Mouse (Mus musculus): Measurements from ENCODE around the gene Ly6f. TPM values are rescaled to one million over a fixed set of nuclear protein-coding genes. Genes with fewer than 3 reads are reported as not detected.

Gene Ly6f
- not detected in 2 replicates for polyA plus RNA-seq (2015; fragmentation: Nextera tagmentation; extraction: Ambion mirVana)

- ATAC-seq (ENCODE audit: low read depth) = no peak
- Histone ChIP-seq H3K9me3 (replicated peaks; ENCODE audit: control insufficient read depth, low read length) (no peaks in the 10 kb centered on the region), H3K9ac (ENCODE audit: low read depth, low read length) (no peak within 1 kb of the TSS), H3K4me3 (ENCODE audit: low read depth, low read length) (no peak within 1 kb of the TSS), H3K4me1 (ENCODE audit: control insufficient read depth, low read depth, low read length) (no peaks in the 10 kb centered on the region), H3K27me3 (ENCODE audit: control insufficient read depth, insufficient read depth, low read depth, low read length) (no peaks in the 10 kb centered on the region), H3K4me2 (ENCODE audit: low read depth, low read length) (no peak within 1 kb of the TSS), H3K27ac (ENCODE audit: low read length) (no peak within 1 kb of the TSS), H3K36me3 (ENCODE audit: control insufficient read depth, insufficient read depth) (no peaks in the 10 kb centered on the region)
Measured at GRCm38 (mm10) chr15:75268121-75268520, at the start of gene Ly6f. TSS of gene Ly6f (plus strand) at chr15:75268421.

- Histone ChIP-seq H3K4me2 (ENCODE audit: low read depth, low read length) (no peak overlapping the region), H3K9me3 (replicated peaks; ENCODE audit: control insufficient read depth, low read length) (no peaks in the 10 kb centered on the region), H3K4me3 (ENCODE audit: low read depth, low read length) (no peak overlapping the region), H3K27me3 (ENCODE audit: control insufficient read depth, insufficient read depth, low read depth, low read length) (no peaks in the 10 kb centered on the region), H3K36me3 (ENCODE audit: control insufficient read depth, insufficient read depth) (no peaks in the 10 kb centered on the region), H3K27ac (ENCODE audit: low read length) (no peak overlapping the region), H3K9ac (ENCODE audit: low read depth, low read length) (no peak overlapping the region), H3K4me1 (ENCODE audit: control insufficient read depth, low read depth, low read length) (no peaks in the 10 kb centered on the region)
- no peak for ATAC-seq (ENCODE audit: low read depth)
Measured at GRCm38 (mm10) chr15:75221942-75222341, 46.3 kb upstream of the Ly6f start.

DNA sequence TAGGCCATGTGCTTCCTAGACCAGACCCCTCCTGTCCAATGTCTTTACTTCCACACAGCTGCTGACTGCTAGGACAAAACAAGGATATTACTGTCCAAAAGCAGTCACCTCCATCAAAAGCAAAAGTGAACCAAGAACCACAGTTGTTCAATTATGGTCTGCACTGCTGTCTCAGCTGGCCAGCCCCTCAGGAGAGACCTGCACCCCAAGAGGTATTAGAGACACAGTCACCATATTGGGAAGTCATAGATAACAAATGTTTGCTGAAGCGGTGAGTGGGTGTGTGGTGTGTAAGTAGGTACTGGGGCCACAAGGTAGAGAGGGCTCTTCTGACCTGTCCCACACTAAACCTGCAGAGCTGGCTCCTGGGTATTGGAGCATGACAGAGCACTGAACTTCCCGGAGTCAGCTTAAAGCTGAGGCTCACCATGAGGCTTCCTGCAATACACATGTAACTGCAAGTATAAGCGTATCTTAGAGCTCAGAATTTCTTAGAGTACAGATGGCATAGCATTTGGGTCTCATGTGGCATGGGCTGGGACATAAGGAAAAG, 30.4 kb upstream of the Ly6f start:
- H3K27ac ChIP-seq (ENCODE audit: low read length) = no peak overlapping the region
- no peak for ATAC-seq (ENCODE audit: low read depth)

GRCm38 (mm10) chr15:75240558-75240957, 27.7 kb upstream of the Ly6f start:
- no peak for ATAC-seq (ENCODE audit: low read depth)
- 60% methylated on average over 2 of the region's 2 CpGs for WGBS (ENCODE audit: insufficient replicate concordance)

More for the DNA sequence above, 30.4 kb upstream of the Ly6f start:
- Histone ChIP-seq H3K9ac (ENCODE audit: low read depth, low read length) (no peak overlapping the region), H3K27me3 (ENCODE audit: control insufficient read depth, insufficient read depth, low read depth, low read length) (no peaks in the 10 kb centered on the region), H3K4me3 (ENCODE audit: low read depth, low read length) (no peak overlapping the region), H3K9me3 (replicated peaks; ENCODE audit: control insufficient read depth, low read length) (no peaks in the 10 kb centered on the region), H3K4me2 (ENCODE audit: low read depth, low read length) (no peak overlapping the region), H3K36me3 (ENCODE audit: control insufficient read depth, insufficient read depth) (no peaks in the 10 kb centered on the region), H3K4me1 (ENCODE audit: control insufficient read depth, low read depth, low read length) (no peaks in the 10 kb centered on the region)
- WGBS (ENCODE audit: insufficient replicate concordance) = 59% methylated on average over 3 of the region's 3 CpGs

GRCm38 (mm10) chr15:75242756-75243640, 25.2 kb upstream of the Ly6f start:
- Histone ChIP-seq H3K4me1 (ENCODE audit: control insufficient read depth, low read depth, low read length) (no peaks in the 10 kb centered on the region), H3K9me3 (replicated peaks; ENCODE audit: control insufficient read depth, low read length) (no peaks in the 10 kb centered on the region), H3K36me3 (ENCODE audit: control insufficient read depth, insufficient read depth) (no peaks in the 10 kb centered on the region), H3K4me2 (ENCODE audit: low read depth, low read length) (no peak overlapping the region), H3K27ac (ENCODE audit: low read length) (no peak overlapping the region), H3K9ac (ENCODE audit: low read depth, low read length) (no peak overlapping the region), H3K4me3 (ENCODE audit: low read depth, low read length) (no peak overlapping the region), H3K27me3 (ENCODE audit: control insufficient read depth, insufficient read depth, low read depth, low read length) (no peaks in the 10 kb centered on the region)
- no peak for ATAC-seq (ENCODE audit: low read depth)
- 55% methylated on average over 3 of the region's 3 CpGs for WGBS (ENCODE audit: insufficient replicate concordance)

More at GRCm38 (mm10) chr15:75240558-75240957, 27.7 kb upstream of the Ly6f start:
- Histone ChIP-seq H3K4me1 (ENCODE audit: control insufficient read depth, low read depth, low read length) (no peaks in the 10 kb centered on the region), H3K9ac (ENCODE audit: low read depth, low read length) (no peak overlapping the region), H3K4me3 (ENCODE audit: low read depth, low read length) (no peak overlapping the region), H3K9me3 (replicated peaks; ENCODE audit: control insufficient read depth, low read length) (no peaks in the 10 kb centered on the region), H3K27me3 (ENCODE audit: control insufficient read depth, insufficient read depth, low read depth, low read length) (no peaks in the 10 kb centered on the region), H3K36me3 (ENCODE audit: control insufficient read depth, insufficient read depth) (no peaks in the 10 kb centered on the region), H3K27ac (ENCODE audit: low read length) (no peak overlapping the region), H3K4me2 (ENCODE audit: low read depth, low read length) (no peak overlapping the region)

- H3K27me3 ChIP-seq (ENCODE audit: control insufficient read depth, insufficient read depth, low read depth, low read length) = no peaks in the 10 kb centered on the region
- no peaks in the 10 kb centered on the region for H3K4me1 ChIP-seq (ENCODE audit: control insufficient read depth, low read depth, low read length)
- H3K9me3 ChIP-seq (replicated peaks; ENCODE audit: control insufficient read depth, low read length) = no peaks in the 10 kb centered on the region
- no peaks in the 10 kb centered on the region for H3K36me3 ChIP-seq (ENCODE audit: control insufficient read depth, insufficient read depth)
- no peak overlapping the region for H3K4me2 ChIP-seq (ENCODE audit: low read depth, low read length)
- ATAC-seq (ENCODE audit: low read depth) = no peak
- 55% methylated on average over 3 of the region's 3 CpGs for WGBS (ENCODE audit: insufficient replicate concordance)
- H3K27ac ChIP-seq (ENCODE audit: low read length) = no peak overlapping the region
- H3K9ac ChIP-seq (ENCODE audit: low read depth, low read length) = no peak overlapping the region
- no peak overlapping the region for H3K4me3 ChIP-seq (ENCODE audit: low read depth, low read length)
Measured at GRCm38 (mm10) chr15:75254671-75255070, 13.6 kb upstream of the Ly6f start.

GRCm38 (mm10) chr15:75265863-75266262, 2.4 kb upstream of the Ly6f start:
- no peak overlapping the region for H3K4me2 ChIP-seq (ENCODE audit: low read depth, low read length)
- H3K36me3 ChIP-seq (ENCODE audit: control insufficient read depth, insufficient read depth) = no peaks in the 10 kb centered on the region
- H3K9me3 ChIP-seq (replicated peaks; ENCODE audit: control insufficient read depth, low read length) = no peaks in the 10 kb centered on the region
- ATAC-seq (ENCODE audit: low read depth) = no peak
- no peak overlapping the region for H3K9ac ChIP-seq (ENCODE audit: low read depth, low read length)
- no peaks in the 10 kb centered on the region for H3K27me3 ChIP-seq (ENCODE audit: control insufficient read depth, insufficient read depth, low read depth, low read length)
- H3K4me3 ChIP-seq (ENCODE audit: low read depth, low read length) = no peak overlapping the region
- H3K4me1 ChIP-seq (ENCODE audit: control insufficient read depth, low read depth, low read length) = no peaks in the 10 kb centered on the region
- no peak overlapping the region for H3K27ac ChIP-seq (ENCODE audit: low read length)

DNA sequence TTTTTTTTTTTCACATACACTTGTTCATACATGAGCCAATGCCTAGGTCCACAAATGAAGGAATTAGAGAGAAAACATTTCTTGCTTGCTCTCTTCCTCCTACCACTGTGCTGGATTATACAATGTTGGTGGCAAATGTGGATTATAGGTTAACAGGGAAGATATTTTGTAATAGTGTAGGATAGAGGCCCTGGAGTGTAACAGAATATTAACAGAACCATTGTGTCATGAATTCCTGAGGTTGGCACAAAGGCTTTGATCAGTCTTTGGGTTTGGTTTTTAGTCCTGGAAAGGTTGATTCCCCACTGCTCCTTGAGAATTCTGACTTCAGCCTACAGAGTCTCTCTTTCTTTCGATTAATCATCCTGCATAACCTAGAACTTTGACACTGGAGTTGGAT, 1.6 kb upstream of the Ly6f start:
- Histone ChIP-seq H3K36me3 (ENCODE audit: control insufficient read depth, insufficient read depth) (no peaks in the 10 kb centered on the region), H3K4me3 (ENCODE audit: low read depth, low read length) (no peak overlapping the region), H3K27ac (ENCODE audit: low read length) (no peak overlapping the region), H3K4me1 (ENCODE audit: control insufficient read depth, low read depth, low read length) (no peaks in the 10 kb centered on the region), H3K9ac (ENCODE audit: low read depth, low read length) (no peak overlapping the region), H3K9me3 (replicated peaks; ENCODE audit: control insufficient read depth, low read length) (no peaks in the 10 kb centered on the region), H3K4me2 (ENCODE audit: low read depth, low read length) (no peak overlapping the region), H3K27me3 (ENCODE audit: control insufficient read depth, insufficient read depth, low read depth, low read length) (no peaks in the 10 kb centered on the region)
- 47% methylated on average over 1 of the region's 1 CpGs for WGBS (ENCODE audit: insufficient replicate concordance)
- ATAC-seq (ENCODE audit: low read depth) = no peak
